Mouse (Mus musculus) heart, embryonic 16.5 days (tissue): ENCODE results near the gene Grb10. TPM values are rescaled to one million over a fixed set of nuclear protein-coding genes. Genes with fewer than 3 reads are reported as not detected.

Source experiments
- ATAC-seq: fragments of 200-750 bp; cut with Nextera tagmentation; replicated peaks from 2 replicates; pipeline ENCODE4 v1.8.0; 2017; ENCODE audit warnings: moderate number of reproducible peaks; ENCODE audit not compliant: insufficient read depth, low FRiP score; ENCODE audit errors: extremely low read depth
- H3K27ac ChIP-seq: fragments of 300-500 bp; sonication (generic); 2 replicates; pipeline ENCODE4 v1.5.1; 2014; ENCODE audit warnings: mild to moderate bottlenecking, low read length, control low read depth, moderate library complexity
- H3K27me3 ChIP-seq: fragments of 300-500 bp; sonication (generic); 2 replicates; pipeline ENCODE4 v1.6.1; 2014; ENCODE audit warnings: low read length, mixed read lengths; ENCODE audit not compliant: control insufficient read depth, insufficient read depth
- H3K36me3 ChIP-seq: fragments of 300-500 bp; sonication (generic); 2 replicates; pipeline ENCODE4 v1.6.1; 2014; ENCODE audit not compliant: control insufficient read depth, insufficient read depth
- H3K4me1 ChIP-seq: fragments of 300-500 bp; sonication (generic); 2 replicates; pipeline ENCODE4 v1.6.1; 2014; ENCODE audit warnings: low read length, mixed read lengths; ENCODE audit not compliant: control insufficient read depth, insufficient read depth
- H3K4me2 ChIP-seq: fragments of 300-500 bp; sonication (generic); 2 replicates; pipeline ENCODE4 v1.6.1; 2014; ENCODE audit warnings: low read depth, mild to moderate bottlenecking, control low read depth, low read length
- H3K4me3 ChIP-seq: fragments of 300-500 bp; sonication (generic); 2 replicates; pipeline ENCODE4 v1.5.1; 2014; ENCODE audit warnings: mild to moderate bottlenecking, control low read depth, low read length
- H3K9ac ChIP-seq: fragments of 300-500 bp; sonication (generic); 2 replicates; pipeline ENCODE4 v1.6.1; 2014; ENCODE audit warnings: low read length, control low read depth
- H3K9me3 ChIP-seq: fragments of 300-500 bp; sonication (generic); replicated peaks from 2 replicates; pipeline ENCODE4 v1.6.1; 2016; ENCODE audit warnings: low read length; ENCODE audit not compliant: control insufficient read depth
- WGBS: fragments of 180-500 bp; shearing (Covaris S2); extraction: QIAGEN DNeasy Blood & Tissue Kit; methylation state at CpG from one replicate; pipeline ENCODE4 v1.1.7; 2014; 5-methylcytosine and 5-hydroxymethylcytosine counted together
- polyA plus RNA-seq: library from polyadenylated mRNA; unstranded; fragments of >200 nt; fragmentation: Nextera tagmentation; extraction: Ambion mirVana; gene quantifications from 2 replicates; pipeline ENCODE4 v1.2.1, GENCODE M21; 2015

Grb10 gene
- polyA plus RNA-seq, 1 experiment from 2014 or later = 496 TPM

- H3K4me1 ChIP-seq = peaks cover 11% of the 10 kb centered on the region
- no peak for ATAC-seq
- 89% methylated on average over 11 of the region's 11 CpGs for WGBS
- H3K27me3 ChIP-seq = no peaks in the 10 kb centered on the region
- H3K4me2 ChIP-seq = no peak overlapping the region
- no peaks in the 10 kb centered on the region for H3K9me3 ChIP-seq
- H3K36me3 ChIP-seq = peaks cover 44% of the 10 kb centered on the region
- no peak overlapping the region for H3K27ac ChIP-seq
- H3K4me3 ChIP-seq = no peak overlapping the region
- H3K9ac ChIP-seq = no peak overlapping the region
Measured at GRCm38 (mm10) chr11:11930527-11930926, 108.0 kb downstream of the Grb10 start.

GRCm38 (mm10) chr11:11929059-11929458 is 109.4 kb downstream of the Grb10 start:
- 84% methylated on average over 3 of the region's 3 CpGs for WGBS
- H3K4me3 ChIP-seq = no peak overlapping the region
- no peak overlapping the region for H3K4me2 ChIP-seq
- H3K9me3 ChIP-seq = no peaks in the 10 kb centered on the region
- ATAC-seq = no peak
- H3K4me1 ChIP-seq = peaks cover 11% of the 10 kb centered on the region
- H3K27ac ChIP-seq = peak overlapping the region; percentile 62
- H3K27me3 ChIP-seq = no peaks in the 10 kb centered on the region
- peaks cover 30% of the 10 kb centered on the region for H3K36me3 ChIP-seq
- H3K9ac ChIP-seq = no peak overlapping the region

GRCm38 (mm10) chr11:11928586-11928985 is 109.9 kb downstream of the Grb10 start:
- WGBS = 81% methylated on average over 2 of the region's 2 CpGs
- no peak overlapping the region for H3K4me2 ChIP-seq
- H3K36me3 ChIP-seq = peaks cover 26% of the 10 kb centered on the region
- no peaks in the 10 kb centered on the region for H3K27me3 ChIP-seq
- H3K9ac ChIP-seq = no peak overlapping the region
- no peaks in the 10 kb centered on the region for H3K9me3 ChIP-seq
- no peak for ATAC-seq
- no peak overlapping the region for H3K4me3 ChIP-seq
- H3K27ac ChIP-seq = peak overlapping the region; percentile 62
- peaks cover 11% of the 10 kb centered on the region for H3K4me1 ChIP-seq

- no peak overlapping the region for H3K4me2 ChIP-seq
- no peaks in the 10 kb centered on the region for H3K27me3 ChIP-seq
- 0 out of 2 replicates have a peak, but pooled peaks cover 2% of the 10 kb centered on the region for H3K36me3 ChIP-seq
- no peak overlapping the region for H3K27ac ChIP-seq
- WGBS = 68% methylated on average over 3 of the region's 3 CpGs
- no peak overlapping the region for H3K4me3 ChIP-seq
- no peaks in the 10 kb centered on the region for H3K4me1 ChIP-seq
- H3K9me3 ChIP-seq = no peaks in the 10 kb centered on the region
- ATAC-seq = no peak
- no peak overlapping the region for H3K9ac ChIP-seq
Measured at GRCm38 (mm10) chr11:11923900-11924299, 114.6 kb downstream of the Grb10 start.

GRCm38 (mm10) chr11:11923345-11923744 is 115.1 kb downstream of the Grb10 start:
- Histone ChIP-seq H3K4me2 (no peak overlapping the region), H3K9ac (no peak overlapping the region), H3K27me3 (no peaks in the 10 kb centered on the region), H3K9me3 (no peaks in the 10 kb centered on the region), H3K36me3 (0 out of 2 replicates have a peak, but pooled peaks cover 2% of the 10 kb centered on the region), H3K4me1 (no peaks in the 10 kb centered on the region), H3K27ac (no peak overlapping the region), H3K4me3 (no peak overlapping the region)
- 68% methylated on average over 3 of the region's 3 CpGs for WGBS
- no peak for ATAC-seq

- Histone ChIP-seq H3K9me3 (no peaks in the 10 kb centered on the region; the same call in 1 of the 2 replicates), H3K4me2 (no peak overlapping the region), H3K36me3 (no peaks in the 10 kb centered on the region), H3K9ac (no peak overlapping the region), H3K4me1 (no peaks in the 10 kb centered on the region), H3K27me3 (no peaks in the 10 kb centered on the region), H3K27ac (no peak overlapping the region), H3K4me3 (no peak overlapping the region)
- 79% methylated on average over 2 of the region's 2 CpGs for WGBS
- no peak for ATAC-seq
Measured at GRCm38 (mm10) chr11:11922106-11922505, 116.4 kb downstream of the Grb10 start.

- H3K27ac ChIP-seq = no peak overlapping the region
Measured at GRCm38 (mm10) chr11:11907703-11908413, 130.6 kb downstream of the Grb10 start.

GRCm38 (mm10) chr11:11905518-11905917 is 133.0 kb downstream of the Grb10 start:
- Histone ChIP-seq H3K36me3 (no peaks in the 10 kb centered on the region), H3K4me1 (peaks cover 13% of the 10 kb centered on the region), H3K9me3 (no peaks in the 10 kb centered on the region), H3K9ac (no peak overlapping the region), H3K27me3 (no peaks in the 10 kb centered on the region), H3K4me2 (no peak overlapping the region), H3K4me3 (no peak overlapping the region), H3K27ac (no peak overlapping the region)
- no peak for ATAC-seq

More at GRCm38 (mm10) chr11:11907703-11908413, 130.6 kb downstream of the Grb10 start:
- Histone ChIP-seq H3K9ac (no peak overlapping the region), H3K4me2 (no peak overlapping the region), H3K4me3 (no peak overlapping the region), H3K27me3 (no peaks in the 10 kb centered on the region), H3K36me3 (no peaks in the 10 kb centered on the region), H3K4me1 (peaks cover 4% of the 10 kb centered on the region), H3K9me3 (no peaks in the 10 kb centered on the region)
- ATAC-seq = no peak
- WGBS = 55% methylated on average over 7 of the region's 7 CpGs

- no peak overlapping the region for H3K9ac ChIP-seq
- no peaks in the 10 kb centered on the region for H3K27me3 ChIP-seq
- no peaks in the 10 kb centered on the region for H3K9me3 ChIP-seq
- H3K4me3 ChIP-seq = no peak overlapping the region
- no peak overlapping the region for H3K4me2 ChIP-seq
- H3K36me3 ChIP-seq = no peaks in the 10 kb centered on the region
- peaks cover 13% of the 10 kb centered on the region for H3K4me1 ChIP-seq
- H3K27ac ChIP-seq = no peak overlapping the region
- 75% methylated on average over 5 of the region's 5 CpGs for WGBS
- no peak for ATAC-seq
Measured at GRCm38 (mm10) chr11:11904995-11905394, 133.5 kb downstream of the Grb10 start.
